Mouse (Mus musculus) hindbrain, embryonic 14.5 days (tissue): ENCODE results near the gene C2cd2l. TPM values are rescaled to one million over a fixed set of nuclear protein-coding genes. Genes with fewer than 3 reads are reported as not detected.
"Not testable (repeated sequence)": the region's sequence is repeated elsewhere in the genome, so short reads cannot be mapped to it uniquely, and the experiment has no call there.

Source experiments
- ATAC-seq: fragments of 200-750 bp; cut with Nextera tagmentation; 2 replicates; pipeline ENCODE4 v1.8.0; 2017; ENCODE audit warnings: moderate number of reproducible peaks, mild to moderate bottlenecking, moderate TSS enrichment, moderate library complexity; ENCODE audit not compliant: low FRiP score
- DNase-seq: peaks from one replicate; pipeline ENCODE4 v3.0.0-alpha.2; 2015; ENCODE audit warnings: low spot score
- H3K27ac ChIP-seq: fragments of 300-500 bp; sonication (generic); 2 replicates; pipeline ENCODE4 v1.5.1; 2014; ENCODE audit warnings: mild to moderate bottlenecking, moderate library complexity
- H3K27me3 ChIP-seq: fragments of 300-500 bp; sonication (generic); 2 replicates; pipeline ENCODE4 v1.6.1; 2014; ENCODE audit warnings: mild to moderate bottlenecking, low read length, mixed read lengths; ENCODE audit not compliant: control insufficient read depth, insufficient read depth
- H3K36me3 ChIP-seq: fragments of 300-500 bp; sonication (generic); replicated peaks from 2 replicates; pipeline ENCODE4 v1.6.1; 2014; ENCODE audit not compliant: control insufficient read depth, insufficient read depth
- H3K4me1 ChIP-seq: fragments of 300-500 bp; sonication (generic); replicated peaks from 2 replicates; pipeline ENCODE4 v1.6.1; 2014; ENCODE audit warnings: antibody characterized with exemption, low read length, mixed read lengths; ENCODE audit not compliant: control insufficient read depth, insufficient read depth
- H3K4me2 ChIP-seq: fragments of 300-500 bp; sonication (generic); replicated peaks from 2 replicates; pipeline ENCODE4 v1.6.1; 2014; ENCODE audit warnings: mild to moderate bottlenecking, moderate library complexity
- H3K4me3 ChIP-seq: fragments of 300-500 bp; sonication (generic); replicated peaks from 2 replicates; pipeline ENCODE4 v1.5.1; 2014; ENCODE audit warnings: mild to moderate bottlenecking, low read length
- H3K9ac ChIP-seq: fragments of 300-500 bp; sonication (generic); 2 replicates; pipeline ENCODE4 v1.6.1; 2014
- H3K9me3 ChIP-seq: fragments of 300-500 bp; sonication (generic); 2 replicates; pipeline ENCODE4 v1.6.1; 2016; ENCODE audit warnings: low read length; ENCODE audit not compliant: control insufficient read depth
- WGBS: fragments of 180-500 bp; shearing (Covaris S2); extraction: QIAGEN DNeasy Blood & Tissue Kit; methylation state at CpG from one replicate; pipeline ENCODE4 v1.1.7; 2014; 5-methylcytosine and 5-hydroxymethylcytosine counted together
- polyA plus RNA-seq: library from polyadenylated mRNA; unstranded; fragments of >200 nt; fragmentation: Nextera tagmentation; extraction: Ambion mirVana; gene quantifications from 2 replicates; pipeline ENCODE4 v1.2.1, GENCODE M21; 2014

The C2cd2l gene
- polyA plus RNA-seq, 1 experiment from 2014 or later, result 24.0 TPM

- 88% methylated on average over 5 of the region's 5 CpGs for WGBS
- Histone ChIP-seq H3K27me3 (no peaks in the 10 kb centered on the region), H3K4me3 (peak overlapping the region; percentile 84), H3K9me3 (no peaks in the 10 kb centered on the region), H3K36me3 (peaks cover 44% of the 10 kb centered on the region), H3K9ac (peak overlapping the region; percentile 86), H3K27ac (no peak overlapping the region), H3K4me2 (peak overlapping the region; percentile 86), H3K4me1 (peaks cover 10% of the 10 kb centered on the region)
- DNase-seq (no peak), ATAC-seq (no peak)
Observed at GRCm38 (mm10) chr9:44327926-44328325, 7.8 kb upstream of the C2cd2l start.

GRCm38 (mm10) chr9:44327064-44327711, 7.1 kb upstream of the C2cd2l start:
- no peaks in the 10 kb centered on the region for H3K27me3 ChIP-seq
- no peak for DNase-seq
- no peaks in the 10 kb centered on the region for H3K9me3 ChIP-seq

GRCm38 (mm10) chr9:44326371-44327063, 6.4 kb upstream of the C2cd2l start:
- Histone ChIP-seq H3K4me1 (peaks cover 10% of the 10 kb centered on the region), H3K27ac (peak overlapping the region; percentile 87), H3K9me3 (no peaks in the 10 kb centered on the region), H3K4me3 (peak overlapping the region; percentile 84), H3K27me3 (no peaks in the 10 kb centered on the region), H3K36me3 (peaks cover 30% of the 10 kb centered on the region), H3K9ac (peak overlapping the region; percentile 86), H3K4me2 (peak overlapping the region; percentile 86)
- ATAC-seq, result peak; percentile 93
- peak; percentile 85 for DNase-seq
- under 1% methylated on average over 38 of the region's 38 CpGs for WGBS

More at GRCm38 (mm10) chr9:44327064-44327711, 7.1 kb upstream of the C2cd2l start:
- 2% methylated on average over 22 of the region's 22 CpGs for whole genome bisulfite sequencing
- Histone ChIP-seq H3K4me1 (peaks cover 10% of the 10 kb centered on the region), H3K4me3 (peak overlapping the region; percentile 84), H3K4me2 (peak overlapping the region; percentile 86), H3K27ac (peak overlapping the region; percentile 87), H3K9ac (peak overlapping the region; percentile 86), H3K36me3 (peaks cover 37% of the 10 kb centered on the region)
- ATAC-seq, result peak; percentile 28

- H3K36me3 ChIP-seq, result peaks cover 23% of the 10 kb centered on the region
- H3K9ac ChIP-seq, result peak within 1 kb of the TSS; percentile 86
- peaks cover 13% of the 10 kb centered on the region for H3K4me1 ChIP-seq
- H3K4me3 ChIP-seq, result peak within 1 kb of the TSS; percentile 84
- no peaks in the 10 kb centered on the region for H3K27me3 ChIP-seq
- 4% methylated on average over 12 of the region's 12 CpGs for WGBS
- no peaks in the 10 kb centered on the region for H3K9me3 ChIP-seq
- peak within 1 kb of the TSS; percentile 87 for H3K27ac ChIP-seq
- ATAC-seq (0 out of 2 replicates have a peak, but pooled peaks have one; percentile 22), DNase-seq (no peak)
- H3K4me2 ChIP-seq, result peak within 1 kb of the TSS; percentile 86
Observed at GRCm38 (mm10) chr9:44325768-44326370, 5.8 kb upstream of the C2cd2l start, which contains the start of gene Dpagt1. Gene Dpagt1 (plus strand): TSS chr9:44326019.

GRCm38 (mm10) chr9:44325032-44325767, 5.1 kb upstream of the C2cd2l start:
- H3K9me3 ChIP-seq, ATAC-seq, DNase-seq, H3K27me3 ChIP-seq: not testable (repeated sequence)
- Histone ChIP-seq H3K4me2 (peak overlapping the region; percentile 86), H3K27ac (peak overlapping the region; percentile 87), H3K4me1 (peaks cover 19% of the 10 kb centered on the region), H3K36me3 (peaks cover 17% of the 10 kb centered on the region), H3K9ac (peak overlapping the region; percentile 86; the same call in 1 of the 2 replicates), H3K4me3 (peak overlapping the region; percentile 84)
- WGBS, result 56% methylated on average over 7 of the region's 8 CpGs

GRCm38 (mm10) chr9:44324147-44324546, 4.1 kb upstream of the C2cd2l start:
- Histone ChIP-seq H3K4me2 (no peak overlapping the region), H3K27ac (no peak overlapping the region), H3K36me3 (peaks cover 8% of the 10 kb centered on the region), H3K4me1 (peaks cover 22% of the 10 kb centered on the region), H3K9ac (no peak overlapping the region), H3K4me3 (no peak overlapping the region), H3K27me3 (no peaks in the 10 kb centered on the region), H3K9me3 (no peaks in the 10 kb centered on the region)
- 74% methylated on average over 6 of the region's 6 CpGs for WGBS
- ATAC-seq (no peak), DNase-seq (no peak)

- H3K4me2 ChIP-seq, ATAC-seq, H3K9ac ChIP-seq, H3K9me3 ChIP-seq, H3K4me3 ChIP-seq, H3K27ac ChIP-seq, H3K36me3 ChIP-seq, DNase-seq, H3K27me3 ChIP-seq: not testable (repeated sequence)
- WGBS, result 94% methylated on average over 4 of the region's 4 CpGs
- H3K4me1 ChIP-seq, result peaks cover 27% of the 10 kb centered on the region
Observed at GRCm38 (mm10) chr9:44323656-44324055, 3.6 kb upstream of the C2cd2l start.

GRCm38 (mm10) chr9:44320799-44321133, 681 bp upstream of the C2cd2l start:
- ATAC-seq (no peak), DNase-seq (no peak)
- Histone ChIP-seq H3K9ac (peak overlapping the region; percentile 39), H3K27me3 (no peaks in the 10 kb centered on the region), H3K36me3 (peaks cover 8% of the 10 kb centered on the region), H3K4me1 (peaks cover 36% of the 10 kb centered on the region), H3K4me2 (peak overlapping the region; percentile 93), H3K9me3 (no peaks in the 10 kb centered on the region), H3K4me3 (peak overlapping the region; percentile 73), H3K27ac (peak overlapping the region; percentile 70)
- WGBS, result 14% methylated on average over 6 of the region's 6 CpGs
